Mouse (Mus musculus) left cerebral cortex, adult 18-20 months (tissue): ENCODE measurements around the gene Epb41l4b. TPM values are rescaled to one million over a fixed set of nuclear protein-coding genes. Genes with fewer than 3 reads are reported as not detected.

ENCODE experiments used
- DNase-seq, 2 experiments: peaks; one replicate each; pipeline ENCODE4 v3.0.0; 2021 to 2022; ENCODE audit warnings: low spot score in 2 of 2, mixed read lengths in 1 of 2
- total RNA-seq, 2 experiments: library from RNA; stranded (reverse); gene quantifications; 2 replicates each; pipeline ENCODE4 v1.2.3; 2021

The Epb41l4b gene
- total RNA-seq, 2 experiments from 2014 or later, result 38.0 to 39.5 TPM

DNA sequence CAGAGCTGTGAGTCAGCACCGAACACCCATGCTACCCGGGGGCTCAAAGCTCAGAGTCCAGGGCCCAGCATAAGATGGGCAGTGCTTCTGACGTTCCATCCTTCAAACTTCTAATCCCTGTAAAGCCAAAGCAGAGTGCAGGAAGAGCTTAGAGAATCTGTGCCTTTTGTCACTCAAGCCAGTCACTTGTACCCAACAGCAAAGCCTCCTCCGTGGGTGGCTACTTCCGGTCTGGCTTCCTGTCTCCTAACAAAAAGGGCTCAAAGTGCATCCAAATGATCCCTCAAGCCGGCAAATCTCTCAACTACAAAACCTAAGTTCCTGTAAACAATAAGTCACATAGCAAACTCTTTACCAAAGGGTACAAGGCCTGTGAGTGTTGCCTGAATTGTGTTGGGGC, 193.7 kb downstream of the Epb41l4b start:
- DNase-seq, result no peak

DNA sequence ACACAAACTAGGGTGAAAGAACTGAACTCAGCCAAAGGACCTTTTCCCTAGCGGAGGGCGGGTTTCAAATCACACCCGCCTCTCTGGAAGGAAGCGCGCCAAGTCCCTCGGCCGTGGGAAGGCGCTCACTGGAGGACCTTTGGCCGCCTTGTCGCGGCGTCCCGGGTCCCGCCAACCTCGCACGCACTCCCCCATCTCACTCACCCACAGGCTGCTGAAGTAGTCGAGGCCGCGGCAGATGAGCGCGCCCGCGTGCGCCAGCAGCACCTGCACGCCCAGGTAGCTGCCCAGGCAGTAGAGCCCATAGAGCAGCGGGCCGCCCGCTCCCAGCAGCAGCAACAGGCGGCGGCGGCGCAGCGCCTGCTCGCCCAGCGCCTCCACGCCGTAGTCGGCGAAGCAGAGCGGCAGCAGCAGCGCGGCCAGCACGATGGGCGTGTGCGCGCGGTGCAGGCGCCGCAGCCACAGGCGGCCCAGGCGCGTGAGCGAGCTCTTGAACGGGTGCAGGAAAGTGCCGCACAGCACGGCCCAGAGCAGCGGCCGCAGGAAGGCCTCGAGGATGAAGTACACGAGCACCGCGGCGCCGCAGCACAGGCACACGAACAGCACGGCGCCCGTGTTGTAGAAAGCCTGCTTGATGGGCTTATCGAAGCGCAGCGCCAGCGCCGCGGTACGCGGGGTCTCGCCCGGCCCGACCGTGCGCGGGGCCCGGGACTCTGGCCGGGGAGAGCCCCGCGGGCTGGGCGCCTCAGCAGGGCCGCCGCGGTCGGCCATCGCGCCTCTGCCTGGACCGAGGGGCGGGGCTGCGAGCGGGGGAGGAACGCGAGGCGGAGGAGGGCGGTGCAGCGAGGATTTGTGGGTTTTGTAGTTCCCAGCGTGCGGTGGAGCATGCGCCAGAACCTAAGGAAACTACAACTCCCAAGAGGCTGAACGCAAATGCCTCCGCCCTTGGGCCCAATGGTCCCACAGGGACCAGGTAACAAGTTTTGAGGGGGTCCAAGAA, 196.3 kb downstream of the Epb41l4b start, which contains the start of gene Tmem245:
TSS of gene Tmem245 (minus strand) at position 797 of the 1,000 bp plus-strand sequence.
- DNase-seq, result peak; percentile 90 to 94

DNA sequence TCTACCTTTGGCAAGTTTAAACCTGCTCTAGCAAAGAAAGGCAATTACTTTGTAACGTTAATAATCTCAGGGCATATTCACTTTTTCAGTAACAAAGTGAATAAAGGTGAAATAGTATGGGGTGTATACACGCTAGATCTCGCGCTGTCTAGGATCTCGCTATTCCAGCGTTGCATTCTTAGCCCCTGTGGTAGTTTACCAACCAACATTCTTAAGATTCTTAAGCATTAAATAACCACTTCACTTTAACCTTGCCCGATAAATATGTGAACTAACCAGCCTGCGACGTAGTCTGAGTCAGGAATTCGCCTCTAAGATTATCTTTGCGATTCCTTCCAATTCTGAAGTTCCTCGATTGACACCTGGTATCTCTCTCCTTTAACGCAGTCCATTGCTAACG, 197.1 kb downstream of the Epb41l4b start:
- DNase-seq, result no peak

DNA sequence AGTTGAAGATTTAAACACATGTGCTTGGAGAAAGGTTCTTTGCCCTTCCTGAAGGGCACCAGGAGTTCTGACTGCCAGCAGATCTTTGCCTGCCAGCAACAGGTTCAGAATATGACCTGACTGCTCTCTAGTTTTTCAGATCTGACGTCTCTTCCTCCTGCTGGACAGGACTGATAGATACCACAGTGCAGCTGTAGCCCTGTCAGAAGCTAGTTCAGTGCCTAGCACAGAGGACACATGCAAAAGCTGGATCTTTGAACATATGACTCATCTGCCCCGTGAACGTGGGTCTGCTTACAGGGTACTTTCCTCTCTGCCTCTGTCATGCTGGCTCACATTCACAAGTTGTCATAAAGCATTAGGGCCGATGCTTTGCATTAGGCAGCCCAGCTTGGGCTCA, 199.0 kb downstream of the Epb41l4b start:
- no peak for DNase-seq

DNA sequence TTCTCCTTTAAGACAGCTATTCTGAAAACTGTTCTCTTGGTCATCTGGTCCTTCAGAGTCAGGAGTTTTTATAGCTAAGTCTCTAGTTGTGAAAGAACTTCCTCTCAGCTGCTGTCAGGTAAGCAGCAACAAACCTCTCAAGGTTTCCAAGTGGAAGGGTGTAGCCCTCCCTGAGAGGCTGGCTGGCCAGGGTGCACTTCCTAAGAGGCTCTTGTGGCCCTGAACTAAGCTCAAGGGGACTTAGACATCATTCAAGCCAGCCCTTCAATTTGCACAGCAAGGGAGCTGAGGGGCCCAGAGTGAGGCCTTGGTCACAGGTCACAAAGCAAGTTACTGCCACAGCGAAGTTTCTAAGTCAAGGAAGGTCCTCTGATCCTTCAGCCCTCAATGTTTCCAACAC, 200.0 kb downstream of the Epb41l4b start:
- no peak for DNase-seq

DNA sequence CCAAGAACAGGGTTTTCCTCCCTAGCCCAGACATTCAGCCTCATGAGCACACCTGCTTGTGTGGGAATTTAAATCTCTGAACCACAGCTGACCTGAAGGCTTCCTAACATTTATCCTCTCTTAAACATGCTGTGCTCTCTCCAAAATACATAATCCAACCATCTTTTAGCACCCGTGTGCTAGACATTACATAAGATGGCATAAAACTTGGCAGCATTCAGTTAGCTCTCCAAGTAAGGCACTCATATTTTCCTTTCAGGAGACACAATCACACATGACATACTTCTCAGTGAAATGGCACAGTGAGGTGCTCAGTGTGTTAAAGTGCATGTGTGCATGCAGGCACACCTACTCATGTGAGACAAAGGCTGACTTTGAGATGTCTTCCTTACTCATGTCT, 200.7 kb downstream of the Epb41l4b start:
- DNase-seq, result no peak

Other genes with a start within 250 kb of the Epb41l4b start
- 10 to 100 TPM; 37.7 to 45.7 TPM for gene Tmem245, start 196.0 kb downstream of the Epb41l4b start, total RNA-seq
- gene Frrs1l, start 153.0 kb downstream of the Epb41l4b start, total RNA-seq, result 100 to 1,000 TPM; 209 to 220 TPM
- 10 to 100 TPM; 64.4 to 73.1 TPM for gene Ptpn3, start 158.4 kb upstream of the Epb41l4b start, total RNA-seq